Mouse (Mus musculus) cerebellum, postnatal 10 days (tissue): ENCODE measurements at regions not wholly inside any gene's neighbourhood (a gene's known extent, or its start where the extent isn't known, plus 50 kb on each side); places are given as distances from the start of the nearest gene placed in this dataset.

Experiments used
- DNase-seq, 2 experiments: peaks; one replicate each; pipeline ENCODE4 v3.0.0; 2021; ENCODE audit warnings: mixed read lengths in 2 of 2

DNA sequence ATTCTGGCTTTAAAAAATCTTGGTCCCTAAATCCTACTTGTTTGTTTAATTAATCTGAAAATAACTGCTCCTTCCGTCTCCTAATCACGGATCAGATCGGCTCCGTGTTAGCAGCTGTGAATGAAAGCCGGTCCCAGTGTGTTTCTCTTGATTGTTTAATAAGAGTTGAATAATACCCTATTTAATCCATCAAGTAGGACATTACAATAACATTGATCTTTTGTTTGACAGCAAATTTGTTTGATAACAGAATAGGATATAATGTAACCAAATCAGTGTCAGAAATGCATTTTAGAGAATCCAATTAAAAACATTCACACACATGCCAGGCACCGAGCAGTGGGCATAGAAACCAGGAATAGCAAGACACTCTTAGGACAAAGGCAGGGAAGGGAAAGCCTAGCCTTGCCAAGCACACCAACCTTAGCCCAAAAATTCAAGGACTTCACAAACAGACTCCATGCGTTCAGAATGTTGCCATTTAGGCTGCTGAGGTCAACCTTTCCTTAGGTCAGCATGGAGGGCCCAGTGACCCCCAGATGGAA is 332.5 kb upstream of the Meis1 start:
- no peak for DNase-seq

DNA sequence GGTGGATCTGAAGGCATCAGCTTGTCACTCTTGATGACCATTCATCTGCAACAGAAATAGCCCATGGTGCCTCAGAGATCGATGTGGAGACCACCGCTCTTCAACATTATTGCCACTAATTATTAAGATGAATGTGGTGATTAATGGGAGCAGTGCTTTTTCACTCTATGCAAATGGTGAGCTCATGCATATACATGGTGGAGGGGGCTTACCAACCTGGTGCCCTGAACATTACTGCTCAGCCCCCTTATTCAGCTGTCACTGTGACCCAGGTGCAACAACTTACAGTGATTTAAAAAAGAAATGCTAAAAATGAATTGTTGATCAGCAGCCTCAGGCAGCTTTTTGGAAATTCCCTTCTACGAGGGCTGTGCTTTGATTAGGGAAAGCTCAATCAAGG is 334.9 kb upstream of the Meis1 start:
- DNase-seq = no peak

DNA sequence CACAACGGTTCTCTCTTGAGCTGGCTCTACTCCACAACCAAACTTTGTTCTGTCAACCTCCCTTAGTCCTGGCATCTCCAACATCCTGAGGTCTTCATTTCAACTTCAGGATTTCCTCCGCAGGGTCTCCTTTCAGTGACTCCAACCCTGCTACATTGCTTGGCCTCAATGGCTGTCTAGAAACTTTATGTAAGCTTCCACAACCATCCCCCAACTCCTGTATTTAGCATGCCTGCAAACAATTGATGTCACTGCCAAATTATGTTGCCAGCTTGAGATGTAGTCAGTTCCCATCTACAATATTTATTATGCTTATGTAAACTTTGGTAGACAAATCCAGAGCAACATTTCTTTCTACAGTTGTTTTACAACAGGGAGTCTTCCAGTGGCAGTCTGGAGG is 336.4 kb upstream of the Meis1 start:
- DNase-seq = no peak

DNA sequence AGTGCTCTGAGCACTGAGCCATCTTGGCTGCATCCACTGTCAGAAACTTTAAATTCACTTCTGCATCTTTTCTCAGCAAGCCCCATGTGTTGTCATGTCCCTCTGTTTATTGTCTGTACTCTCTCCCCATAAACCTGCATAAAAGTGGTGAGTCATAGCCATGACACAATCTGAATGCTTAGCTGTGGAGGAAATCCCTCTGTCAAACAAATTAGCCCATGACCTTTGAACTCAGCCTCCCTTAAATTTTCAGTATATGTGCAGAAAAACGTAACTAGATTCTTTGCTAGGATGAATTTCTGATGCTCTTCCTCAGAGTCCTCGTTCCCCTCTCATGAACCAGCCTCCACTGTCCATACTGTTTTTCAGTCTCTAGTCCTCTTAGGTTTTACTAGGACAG is 337.4 kb upstream of the Meis1 start:
- no peak for DNase-seq

DNA sequence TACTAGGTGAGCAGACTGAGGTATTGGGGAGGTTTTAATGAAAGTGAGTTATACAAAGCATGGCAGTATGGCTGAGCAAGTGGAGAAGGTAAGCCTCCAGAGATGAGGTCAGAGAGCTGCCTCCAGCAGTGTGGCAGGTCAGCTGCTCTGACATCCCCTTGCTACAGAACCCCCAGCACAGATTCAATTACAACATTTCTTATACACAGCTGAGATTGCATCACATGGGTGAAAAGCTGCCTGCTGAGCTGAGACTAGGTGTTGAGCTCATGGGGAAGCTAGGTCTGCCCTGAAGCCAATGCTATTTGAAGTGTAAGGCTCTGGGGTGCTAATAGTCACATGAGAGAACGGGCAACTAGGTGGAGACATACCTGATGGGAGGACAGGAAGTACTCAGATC is 350.4 kb upstream of the Meis1 start:
- no peak for DNase-seq

DNA sequence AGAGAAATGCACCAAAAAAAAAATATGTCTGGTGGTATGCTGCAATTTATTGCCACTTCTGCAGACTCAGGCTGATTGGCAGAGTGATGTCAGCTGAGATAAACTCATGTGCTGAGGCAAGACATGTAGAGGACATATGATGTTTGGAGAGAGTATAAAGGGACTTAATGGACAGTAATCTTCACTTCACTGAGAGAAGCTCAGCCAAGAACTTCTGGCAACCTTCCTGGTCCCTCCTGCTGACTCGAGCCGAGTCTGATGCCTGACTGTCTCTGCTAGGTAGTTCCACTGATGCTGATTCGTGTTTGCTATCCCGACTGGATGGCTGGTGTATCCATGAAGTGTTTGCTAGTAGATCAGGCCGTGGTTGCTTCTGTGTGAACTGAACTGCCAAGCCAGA is 354.7 kb upstream of the Meis1 start:
- DNase-seq = peak; percentile 79 to 86

DNA sequence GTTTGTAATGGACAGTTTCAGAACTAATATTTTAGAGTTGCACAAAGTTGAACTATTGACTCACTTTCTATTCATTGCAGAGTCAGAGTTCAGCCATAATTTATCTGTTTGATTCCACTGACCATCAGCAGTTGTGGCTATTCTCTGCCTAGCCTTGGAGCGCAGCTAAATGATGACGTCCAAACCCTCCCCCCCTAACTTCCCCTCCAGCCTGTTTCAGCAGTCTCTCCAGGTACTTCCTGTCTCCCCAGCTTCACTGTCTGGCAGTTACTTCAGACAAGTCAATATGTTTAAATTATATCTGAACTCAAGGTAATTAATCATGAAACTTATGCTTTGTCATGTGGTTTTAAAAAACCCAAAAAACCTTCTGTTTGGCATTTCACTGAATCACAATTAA is 362.1 kb upstream of the Meis1 start:
- no peak for DNase-seq

DNA sequence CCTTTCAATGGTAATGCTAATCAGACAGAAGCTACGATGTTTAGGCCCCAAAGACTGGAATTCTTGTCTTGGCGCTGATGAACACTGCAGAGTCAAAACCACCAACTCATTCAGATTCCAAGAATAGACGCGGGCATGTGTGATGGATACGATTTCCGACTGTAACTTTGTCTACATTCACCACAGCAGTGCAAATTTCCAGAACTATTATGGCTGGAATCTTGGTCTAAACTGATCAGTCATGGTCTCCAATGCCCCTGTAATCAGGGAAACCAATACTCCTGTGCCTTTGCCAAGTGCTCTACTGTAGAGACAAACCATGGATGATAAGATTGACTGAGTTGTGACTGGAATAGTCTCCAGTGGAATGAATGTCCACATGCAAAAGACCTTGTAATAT is 370.4 kb upstream of the Meis1 start:
- no peak for DNase-seq

DNA sequence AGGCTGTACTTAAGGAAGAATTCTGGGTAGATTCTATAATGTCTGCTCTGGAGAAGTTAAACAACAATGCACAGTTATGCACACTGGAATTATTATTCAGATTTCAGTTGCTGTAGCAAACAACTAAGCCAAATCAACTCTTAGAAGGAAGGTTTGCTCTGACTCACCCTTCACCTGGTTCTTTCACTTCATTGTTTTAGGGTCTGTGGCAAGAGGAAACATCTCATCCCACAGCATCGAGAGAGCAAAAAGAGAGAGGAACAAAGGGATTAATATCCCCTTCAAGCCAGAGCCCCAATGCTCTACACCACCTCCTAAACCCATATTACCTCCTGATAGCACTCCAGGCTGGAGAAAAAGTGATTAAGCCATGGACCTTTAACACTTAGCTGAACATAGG is 373.4 kb upstream of the Meis1 start:
- DNase-seq = no peak

DNA sequence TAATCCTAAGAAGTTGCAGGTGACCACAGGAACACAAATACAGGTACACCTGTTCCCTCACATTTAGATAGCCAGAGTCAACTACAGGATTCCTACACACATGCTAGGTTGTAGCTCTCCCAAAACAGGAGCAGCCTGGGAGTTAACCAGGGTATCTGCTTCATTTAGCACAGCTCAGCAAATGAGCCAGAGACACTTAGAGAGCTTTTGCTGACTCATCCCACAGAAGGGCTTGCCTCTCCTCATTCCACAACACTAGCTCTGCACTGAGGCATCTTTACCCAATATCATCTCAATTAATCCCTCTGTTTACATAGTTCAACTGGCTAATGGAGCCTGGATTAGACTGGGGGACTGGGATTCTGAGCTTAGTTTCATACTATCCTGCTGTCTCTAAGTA is 375.6 kb upstream of the Meis1 start:
- no peak for DNase-seq

DNA sequence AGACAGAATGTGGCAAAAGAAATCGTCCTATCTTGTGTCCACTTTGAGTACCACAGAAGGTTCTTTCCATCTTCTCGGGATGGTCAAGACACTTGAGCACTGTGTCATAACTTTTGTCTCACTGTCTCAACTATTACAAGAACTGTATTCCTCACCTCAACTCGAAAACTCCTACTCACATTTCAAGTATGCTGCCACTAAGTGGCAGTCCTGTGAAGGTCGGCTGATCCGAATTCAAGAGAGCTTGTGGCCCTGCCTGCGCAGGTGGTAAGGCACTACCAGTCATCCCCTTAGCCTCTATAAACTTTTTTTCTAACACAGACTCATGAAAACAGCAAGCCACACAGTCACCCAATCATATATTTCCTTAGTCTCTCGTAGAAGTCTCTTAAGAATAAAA is 381.6 kb upstream of the Meis1 start:
- no peak for DNase-seq

DNA sequence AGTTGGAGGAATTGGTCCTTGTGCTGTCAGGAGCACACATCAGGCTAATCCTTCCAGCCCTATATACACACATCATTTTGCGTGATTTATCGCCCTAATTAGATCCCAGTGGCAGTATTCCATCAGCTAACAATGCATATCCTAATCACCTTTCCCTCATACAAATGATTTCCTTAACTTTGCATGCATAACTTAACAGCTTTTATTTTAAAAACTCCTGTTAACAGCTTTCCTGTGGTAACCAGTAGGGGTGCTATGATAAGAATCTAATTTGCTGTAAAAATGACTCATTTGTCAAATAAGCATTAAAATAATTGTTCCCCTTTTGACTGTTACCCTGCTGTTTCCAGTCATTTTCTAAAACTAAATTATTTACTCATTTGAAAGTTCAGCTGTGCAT is 401.4 kb upstream of the Meis1 start:
- DNase-seq = no peak

DNA sequence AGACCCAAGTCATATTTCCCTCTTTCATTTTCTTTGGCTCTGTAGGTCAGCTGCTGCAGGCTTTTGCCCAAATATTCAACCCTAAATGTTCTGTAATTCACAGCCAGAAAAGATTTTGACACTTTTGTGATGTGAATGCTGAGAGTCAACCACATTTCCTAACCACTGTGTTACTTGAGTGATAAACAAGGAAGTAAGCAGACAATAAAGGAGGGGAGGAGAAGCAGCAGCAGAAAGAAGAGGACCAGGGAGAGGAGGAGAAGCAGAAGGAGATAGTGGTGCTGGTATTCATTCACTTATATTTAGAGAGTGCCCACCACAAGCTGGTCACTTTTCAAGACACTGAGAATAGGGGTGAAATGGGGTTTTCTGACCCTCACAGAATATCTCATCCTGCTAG is 404.5 kb upstream of the Meis1 start:
- DNase-seq = no peak

DNA sequence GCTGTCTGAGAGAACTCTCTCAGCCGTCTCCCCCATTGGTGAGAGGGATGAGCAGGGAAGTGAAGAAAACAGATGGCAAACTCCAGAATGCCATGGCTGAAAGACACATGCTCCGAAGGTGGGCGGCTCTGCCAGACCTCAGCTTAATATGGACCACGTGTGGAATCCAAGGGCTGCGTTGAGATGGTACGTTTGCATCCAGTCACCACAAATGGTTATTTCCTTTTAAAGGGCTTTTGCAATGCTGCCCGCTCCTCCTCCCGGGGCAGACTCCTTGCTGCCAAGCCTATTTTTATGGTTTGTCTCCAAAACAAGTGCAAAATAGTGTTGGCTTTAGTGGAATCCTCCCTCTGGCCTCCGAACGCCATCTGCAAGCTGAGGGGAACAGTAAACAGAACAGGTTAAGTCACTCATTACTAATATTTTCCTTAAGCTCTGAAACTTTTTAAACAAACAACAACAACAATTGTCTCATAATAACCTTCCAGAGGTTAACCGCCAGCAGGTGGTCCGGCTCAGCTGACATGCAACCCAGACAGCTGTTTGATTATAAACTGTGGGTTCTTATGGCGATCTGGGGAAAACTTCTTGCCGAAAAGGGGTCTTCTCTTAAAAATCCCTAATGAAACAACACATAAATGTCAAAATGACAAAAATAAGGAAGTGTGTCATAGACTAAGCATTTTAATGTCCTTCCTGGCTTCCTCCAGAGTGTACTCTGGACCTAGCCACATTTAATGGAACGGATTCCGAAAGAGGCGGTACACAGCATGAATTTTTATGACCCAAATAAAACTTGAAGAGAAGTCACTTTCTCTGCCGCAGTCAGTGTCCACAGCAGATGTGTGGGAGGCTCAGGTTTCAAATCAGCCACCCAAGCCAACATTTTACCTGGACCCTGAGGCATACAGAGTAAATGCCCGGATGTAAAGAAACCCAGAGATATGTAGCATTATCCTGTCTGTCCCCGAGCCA is 405.3 kb upstream of the Meis1 start:
- peak; percentile 57 to 63 for DNase-seq

DNA sequence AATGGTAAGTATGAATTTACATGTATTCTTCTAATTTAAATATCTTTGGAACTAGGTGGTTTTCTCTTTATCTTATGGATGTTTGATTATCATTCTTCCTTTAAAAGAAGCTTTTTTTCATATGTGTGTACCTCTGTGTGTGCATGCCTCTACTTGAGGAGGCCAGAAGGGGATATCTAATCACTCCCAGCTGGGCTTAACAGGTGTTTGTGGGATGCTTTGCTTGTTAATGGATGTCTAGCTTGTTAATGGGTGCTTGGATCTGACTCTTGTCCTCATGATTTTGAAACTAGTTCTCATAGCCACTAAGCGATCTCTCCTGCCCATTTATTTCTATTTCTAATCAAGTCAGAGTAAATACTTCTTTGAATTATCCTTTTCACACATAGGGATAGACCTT is 408.8 kb upstream of the Meis1 start:
- no peak for DNase-seq

DNA sequence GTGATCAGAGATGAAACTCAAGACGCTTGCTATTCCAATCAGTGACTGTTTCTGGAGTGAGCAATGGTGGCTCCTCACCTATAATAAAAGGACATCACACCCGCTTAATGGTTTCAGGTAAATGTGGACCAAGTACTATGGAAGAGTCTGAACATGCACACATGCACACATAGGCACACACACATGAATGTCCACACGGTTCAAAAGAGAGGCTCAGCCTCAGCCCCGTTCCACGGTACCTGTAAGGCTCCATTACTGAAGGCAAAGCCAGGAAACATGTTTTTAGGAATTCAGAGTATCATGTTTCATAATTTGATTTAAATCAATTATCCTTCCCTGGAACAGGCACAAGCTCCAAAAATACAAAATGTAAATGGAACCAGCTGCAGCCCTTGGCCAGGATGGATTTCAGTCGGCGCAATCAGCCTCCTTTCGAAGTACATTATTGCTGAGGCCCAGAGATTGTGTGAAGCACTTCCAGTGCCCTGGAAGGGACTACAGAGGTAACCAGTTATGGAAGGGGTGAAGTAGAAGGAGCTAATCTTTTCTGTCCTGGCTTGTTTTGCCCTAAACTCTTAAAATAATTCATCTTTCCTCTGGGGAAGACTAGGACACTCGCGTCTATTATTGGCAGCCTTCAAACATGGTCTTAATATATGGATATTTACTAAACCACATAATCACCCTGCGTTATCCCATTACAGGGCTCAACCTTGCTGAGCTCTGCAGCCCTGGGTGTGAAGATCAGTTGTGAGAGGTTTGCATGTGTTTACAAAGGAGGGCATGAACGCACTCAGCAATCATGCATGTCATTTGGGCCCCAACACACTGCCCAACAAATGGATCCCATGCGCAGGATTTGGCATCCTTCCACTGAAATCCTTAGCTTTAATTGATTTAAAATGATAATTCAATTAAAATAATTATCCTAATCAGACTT is 415.2 kb upstream of the Meis1 start:
- no peak for DNase-seq

DNA sequence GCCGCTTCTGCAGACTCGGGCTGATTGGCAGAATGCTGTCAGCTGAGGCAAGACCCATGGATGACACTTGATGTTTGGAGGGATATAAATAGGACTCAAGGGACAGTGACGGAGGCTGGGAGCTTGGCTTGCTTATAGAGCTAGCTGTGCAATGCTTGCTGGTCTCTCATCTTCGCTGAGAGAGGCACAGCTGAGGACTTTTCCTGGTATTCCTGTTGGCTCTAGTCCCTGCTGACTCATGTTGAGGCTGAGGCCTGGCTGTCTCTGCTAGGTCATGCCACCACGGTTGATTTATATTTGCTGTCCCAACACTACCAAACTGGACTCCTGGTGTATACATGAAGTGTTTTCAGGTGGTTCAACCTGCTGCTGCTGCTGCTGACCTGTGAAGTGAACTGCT is 419.6 kb upstream of the Meis1 start:
- no peak for DNase-seq

DNA sequence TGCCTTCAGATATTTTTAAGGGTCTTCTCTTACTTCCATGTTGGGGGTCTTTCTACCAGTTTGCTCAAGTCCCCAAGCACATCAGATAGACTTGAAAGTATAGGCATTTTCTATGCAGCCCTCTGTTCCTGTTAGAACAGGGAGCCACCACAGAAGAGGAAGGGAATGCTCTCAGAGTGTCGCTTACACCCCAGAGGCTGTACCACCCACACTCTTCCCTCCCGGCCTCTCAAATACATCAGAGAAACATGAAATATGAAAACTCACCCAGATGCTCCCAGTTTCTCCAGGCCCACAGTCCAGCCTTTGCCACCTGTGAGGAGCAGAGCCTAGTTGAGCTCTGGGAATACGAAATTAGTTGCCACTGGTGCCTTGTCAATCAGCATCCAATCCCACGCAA is 423.2 kb upstream of the Meis1 start:
- no peak for DNase-seq

DNA sequence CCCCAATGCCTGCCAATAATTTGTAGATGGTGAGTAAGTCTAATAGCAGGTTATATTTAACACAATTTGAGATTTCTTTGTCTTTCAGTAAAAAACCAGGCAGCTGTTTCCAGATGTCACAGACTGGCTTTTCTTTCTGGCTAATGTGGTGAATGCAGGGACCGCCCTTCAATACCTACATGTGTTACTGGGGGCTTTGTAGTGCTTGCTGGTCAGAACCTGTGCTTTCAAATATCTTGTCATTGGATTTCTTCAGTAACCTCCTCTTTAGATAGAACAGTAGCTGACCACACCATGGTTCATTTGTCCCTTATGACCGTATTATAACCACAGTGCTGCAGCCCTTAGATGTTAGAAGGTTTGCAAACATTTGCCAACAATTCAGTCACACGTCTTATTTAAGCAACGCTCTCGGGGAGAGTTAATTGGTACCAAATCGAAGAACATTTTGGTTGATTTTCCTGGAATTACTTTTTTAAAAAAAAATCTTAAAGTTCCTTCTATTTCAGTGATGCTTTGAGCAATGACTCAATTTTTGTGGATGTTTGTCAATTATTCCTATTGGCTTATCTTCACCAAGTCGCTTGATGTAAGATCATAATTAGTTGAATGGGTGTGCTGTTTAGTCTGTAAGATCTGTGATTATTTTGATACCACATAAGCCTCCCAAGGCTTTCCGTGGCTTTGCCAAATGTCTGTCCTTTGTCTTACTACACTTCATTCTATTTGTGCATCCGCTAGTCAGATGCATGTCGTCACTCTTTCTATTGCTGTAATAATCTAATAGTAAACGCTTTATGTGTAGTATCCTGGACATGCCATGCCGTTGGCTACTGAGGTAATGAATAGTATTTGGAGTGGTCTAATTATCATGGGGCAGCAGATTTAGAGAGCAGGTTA is 436.9 kb upstream of the Meis1 start:
- no peak for DNase-seq

DNA sequence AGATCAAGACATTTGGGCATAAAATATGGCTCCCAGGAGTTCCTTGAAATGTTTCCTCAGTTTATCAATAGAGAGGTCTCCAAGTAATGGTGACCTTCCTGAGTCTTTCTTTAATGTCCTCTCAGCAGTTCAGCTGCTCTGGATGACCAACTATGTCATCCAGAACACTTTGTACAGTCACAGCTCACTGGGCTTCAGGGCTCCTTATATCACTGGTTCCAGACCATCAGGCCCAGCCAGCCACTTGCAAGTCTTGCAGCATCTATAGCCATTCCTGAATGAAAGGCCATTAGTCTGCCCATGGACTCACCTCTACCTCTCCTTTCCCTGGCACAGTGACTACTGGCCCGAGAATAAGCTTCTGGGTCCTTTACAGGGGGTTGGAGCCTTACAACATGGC is 437.8 kb upstream of the Meis1 start:
- DNase-seq = no peak

DNA sequence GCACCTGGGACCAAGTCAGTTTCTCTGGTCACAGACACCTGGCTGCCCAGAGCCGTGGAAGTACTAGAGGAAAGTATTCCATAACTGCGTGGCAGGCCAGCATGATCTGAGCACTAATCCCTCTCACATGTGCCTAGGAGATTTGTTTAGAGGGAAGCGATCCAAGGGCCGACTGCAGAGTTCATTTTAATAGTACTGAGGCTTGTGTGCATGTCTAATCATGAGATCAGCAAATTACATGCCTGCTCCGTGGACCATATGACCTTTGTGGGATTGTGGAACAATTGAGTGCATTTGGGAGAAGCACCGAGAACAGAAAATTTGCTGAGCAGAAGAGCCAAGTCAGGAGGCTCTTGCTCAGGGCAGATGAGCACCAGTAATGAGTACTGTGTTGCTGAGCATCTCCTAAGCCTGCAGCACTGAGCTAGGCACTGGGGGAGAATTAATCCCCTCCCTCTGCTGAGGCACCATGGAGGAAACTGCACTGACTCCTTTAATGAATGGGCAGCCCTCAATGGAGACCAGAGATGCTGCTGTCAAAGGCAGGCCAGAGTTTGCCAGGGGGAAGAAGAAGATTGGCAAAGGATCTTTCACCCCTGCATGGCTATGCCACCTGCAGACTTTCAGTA is 445.1 kb upstream of the Meis1 start:
- peak; percentile 4 to 15 for DNase-seq

DNA sequence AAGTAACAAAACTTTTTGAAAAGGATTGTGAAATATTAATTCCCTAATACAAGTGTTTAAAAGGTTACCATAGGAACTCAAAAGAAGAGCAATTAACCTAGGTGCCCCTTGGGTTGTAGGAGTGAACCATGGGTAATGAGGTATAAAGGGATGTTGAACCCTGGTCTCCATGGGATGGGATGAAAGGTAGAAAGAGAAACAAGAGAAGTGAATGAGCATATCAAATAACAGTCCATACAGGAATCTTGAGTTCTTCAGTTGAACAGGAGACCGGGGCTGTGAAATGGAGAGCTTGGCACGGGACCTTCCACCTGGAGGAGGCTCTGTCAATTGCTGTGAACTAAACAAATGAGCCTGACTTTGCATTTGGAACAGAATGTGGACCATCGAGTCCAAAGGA is 449.6 kb upstream of the Meis1 start:
- no peak for DNase-seq
